Mouse (Mus musculus): Measurements from ENCODE around the gene Luc7l2.
A peak's percentile ranks its signal among the peaks of the same experiment; 100 is the strongest.

- TF ChIP-seq CTCF (IDR thresholded peaks at IDR 0.05; ENCODE audit: low read depth) (peak; percentile 98), EP300 (optimal IDR thresholded peaks at IDR 0.05) (no peak)
Observed at GRCm38 (mm10) chr6:38650263-38650937, 99.3 kb downstream of the Luc7l2 start.
